17 mouse cellular contexts compared by ENCODE assay signal in genomic region chr2:79543948-79544792, GRCm38 (mm10).
DNase-seq lines count a peak whose midpoint lies in the region; ATAC-seq and TF ChIP-seq lines count a peak whose summit lies in the region.
"Had no signal": no experiment of that assay in that cellular context is flagged by ENCODE, and none has a peak within 500 bp of the region (broad histone marks: within the 10 kb centered on the region; RNA-seq: fewer than 3 reads in every experiment).

No protein-coding gene starts in this region.

- no peak for DNase-seq in heart, postnatal 25 days (ENCODE audit: low spot score)
- no peak for DNase-seq in kidney, postnatal 4 days
- no peak for DNase-seq in CH12.LX (ENCODE audit: extremely low read depth)
- no peak for DNase-seq in right cerebral cortex, postnatal 10 days (ENCODE audit: low spot score in 2 of 2)
- DNase-seq: cerebellum, adult 2 months; gastrocnemius, adult 2 months; midbrain, embryonic 14.5 days had no signal

- H3K9me3 ChIP-seq in heart, embryonic 12.5 days (replicated peaks), result no peaks in the 10 kb centered on the region
- no peaks in the 10 kb centered on the region for H3K9me3 ChIP-seq in kidney, embryonic 15.5 days (replicated peaks)
- H3K9me3 ChIP-seq in CH12.LX (replicated peaks; ENCODE audit: low read length), result no peaks in the 10 kb centered on the region
- H3K9me3 ChIP-seq: embryonic facial prominence, embryonic 10.5 days; hindbrain, embryonic 10.5 days; limb, embryonic 13.5 days; neural tube, embryonic 13.5 days had no signal

- in situ Hi-C loops in CH12.LX (cut with MboI; ENCODE audit: low pct_ligation_motif_present, low pct_unique_long_range_greater_than_20kb, low sequenced_read_pairs), result no loop called here

- no peak for TF ChIP-seq POLR2A in CH12.LX (IDR thresholded peaks at IDR 0.05; ENCODE audit: low read depth, low read length)
- no peak for TF ChIP-seq POLR2A in small intestine, adult 2 months (IDR thresholded peaks at IDR 0.05; ENCODE audit: low read depth, low read length)

- no peak overlapping the region for H3K4me2 ChIP-seq in heart, embryonic 12.5 days
- H3K4me2 ChIP-seq in kidney, embryonic 15.5 days, result no peak overlapping the region
- no peak overlapping the region for H3K4me2 ChIP-seq in CH12.LX (ENCODE audit: insufficient read depth, low read depth, poor library complexity, severe bottlenecking)
- H3K4me2 ChIP-seq: limb, embryonic 13.5 days; neural tube, embryonic 13.5 days had no signal

- H3K27ac ChIP-seq in heart, embryonic 12.5 days (ENCODE audit: poor library complexity, severe bottlenecking), result peak overlapping the region; percentile 41
- H3K27ac ChIP-seq in kidney, embryonic 15.5 days, result peak overlapping the region; percentile 91
- no peak overlapping the region for H3K27ac ChIP-seq in CH12.LX (ENCODE audit: insufficient read depth, low read depth)
- H3K27ac ChIP-seq in small intestine, adult 2 months (ENCODE audit: insufficient read depth, low read depth, low read length), result peak overlapping the region; percentile 59
- H3K27ac ChIP-seq: embryonic facial prominence, embryonic 10.5 days; hindbrain, embryonic 10.5 days; hindbrain, postnatal 0 days; limb, embryonic 13.5 days; liver, embryonic 14.5 days; neural tube, embryonic 13.5 days had no signal

- H3K36me3 ChIP-seq in heart, embryonic 12.5 days, result no peaks in the 10 kb centered on the region
- H3K36me3 ChIP-seq in kidney, embryonic 15.5 days, result no peaks in the 10 kb centered on the region
- H3K36me3 ChIP-seq in CH12.LX (replicated peaks in 1 of 2; ENCODE audit: control insufficient read depth in 1 of 2, insufficient read depth in 1 of 2, low read length in 1 of 2), result no peaks in the 10 kb centered on the region
- no peaks in the 10 kb centered on the region for H3K36me3 ChIP-seq in small intestine, adult 2 months (ENCODE audit: control insufficient read depth, insufficient read depth, low read length)
- H3K36me3 ChIP-seq: embryonic facial prominence, embryonic 10.5 days; hindbrain, embryonic 10.5 days; limb, embryonic 13.5 days; neural tube, embryonic 13.5 days had no signal

- TF ChIP-seq CTCF in CH12.LX (conservative IDR thresholded peaks at IDR 0.05 in 1 of 2, IDR thresholded peaks at IDR 0.05 in 1 of 2; ENCODE audit: low read depth in 2 of 2, low read length in 2 of 2), result no peak
- TF ChIP-seq CTCF in small intestine, adult 2 months (IDR thresholded peaks at IDR 0.05; ENCODE audit: extremely low read depth, insufficient read length, insufficient replicate concordance, low read depth, low read length), result no peak

- TF ChIP-seq EP300 in CH12.LX (IDR thresholded peaks at IDR 0.05; ENCODE audit: low read length), result no peak

- H3K4me1 ChIP-seq in heart, embryonic 12.5 days (replicated peaks), result peaks cover 36% of the 10 kb centered on the region
- peaks cover 37% of the 10 kb centered on the region for H3K4me1 ChIP-seq in kidney, embryonic 15.5 days
- no peaks in the 10 kb centered on the region for H3K4me1 ChIP-seq in CH12.LX (ENCODE audit: control insufficient read depth in 1 of 2, insufficient read depth in 2 of 2)
- H3K4me1 ChIP-seq in small intestine, adult 2 months (ENCODE audit: control insufficient read depth, insufficient read depth, insufficient read length, low read length), result peaks cover 10% of the 10 kb centered on the region
- H3K4me1 ChIP-seq: embryonic facial prominence, embryonic 10.5 days; hindbrain, embryonic 10.5 days had no signal

- intact Hi-C loops in heart, postnatal 25 days (cut with DNase I), result no loop called here

- dilution Hi-C loops in CH12.LX (cut with MboI; ENCODE audit: extremely low pct_ligation_motif_present, extremely low pct_unique_long_range_greater_than_20kb, low sequenced_read_pairs), result no loop called here

- no peaks in the 10 kb centered on the region for H3K79me2 ChIP-seq in CH12.LX (replicated peaks; ENCODE audit: control insufficient read depth, extremely low read depth, insufficient read depth, poor library complexity, severe bottlenecking)

- 83% methylated on average over 8 of the region's 8 CpGs for whole genome bisulfite sequencing in heart, embryonic 12.5 days
- WGBS in kidney, embryonic 15.5 days, result 74% methylated on average over 8 of the region's 8 CpGs
- 53% methylated on average over 8 of the region's 8 CpGs for WGBS in small intestine, adult 2 months

- no peak for ATAC-seq in heart, embryonic 12.5 days (ENCODE audit: insufficient number of reproducible peaks, low FRiP score)
- ATAC-seq in kidney, embryonic 15.5 days (replicated peaks; ENCODE audit: low FRiP score), result peak; percentile 5; the same call in 1 of the 2 replicates
- ATAC-seq in activated CD4-positive, CD25-positive, alpha-beta regulatory T cell, adult 4 months, result no peak
- ATAC-seq: hindbrain, postnatal 0 days had no signal

- TF ChIP-seq RAD21 in CH12.LX (IDR thresholded peaks at IDR 0.05; ENCODE audit: low read depth, low read length), result no peak

- no peak overlapping the region for H3K9ac ChIP-seq in heart, embryonic 12.5 days
- no peak overlapping the region for H3K9ac ChIP-seq in kidney, embryonic 15.5 days
- no peak overlapping the region for H3K9ac ChIP-seq in CH12.LX (ENCODE audit: insufficient read depth, low read depth)
- H3K9ac ChIP-seq: limb, embryonic 13.5 days; liver, embryonic 14.5 days; neural tube, embryonic 13.5 days had no signal

- no peaks in the 10 kb centered on the region for H3K27me3 ChIP-seq in heart, embryonic 12.5 days (replicated peaks)
- H3K27me3 ChIP-seq in kidney, embryonic 15.5 days, result no peaks in the 10 kb centered on the region
- no peaks in the 10 kb centered on the region for H3K27me3 ChIP-seq in CH12.LX (replicated peaks)
- H3K27me3 ChIP-seq in small intestine, adult 2 months (ENCODE audit: control insufficient read depth, insufficient read depth, low read length), result no peaks in the 10 kb centered on the region
- H3K27me3 ChIP-seq: limb, embryonic 13.5 days; neural tube, embryonic 13.5 days had no signal

- no peak overlapping the region for H3K4me3 ChIP-seq in heart, embryonic 12.5 days
- H3K4me3 ChIP-seq in kidney, embryonic 15.5 days (replicated peaks), result no peak overlapping the region
- no peak overlapping the region for H3K4me3 ChIP-seq in CH12.LX (replicated peaks in 1 of 3; ENCODE audit: low read depth in 2 of 3, low read length in 2 of 3, poor library complexity in 1 of 3)
- no peak overlapping the region for H3K4me3 ChIP-seq in small intestine, adult 2 months (ENCODE audit: low read depth, low read length)
- H3K4me3 ChIP-seq: embryonic facial prominence, embryonic 10.5 days; gastrocnemius, adult 2 months; hindbrain, embryonic 10.5 days; limb, embryonic 13.5 days; neural tube, embryonic 13.5 days had no signal

TF ChIP-seq in CH12.LX, 34 proteins besides CTCF, POLR2A, EP300 and RAD21:
- TF ChIP-seq ZNF384 (IDR thresholded peaks at IDR 0.05; ENCODE audit: low read depth, low read length) (peak; percentile 49), MAZ (IDR thresholded peaks at IDR 0.05; ENCODE audit: low read depth, low read length) (no peak)
